Mouse (Mus musculus): Measurements from ENCODE around the gene Camk2g.

DNA sequence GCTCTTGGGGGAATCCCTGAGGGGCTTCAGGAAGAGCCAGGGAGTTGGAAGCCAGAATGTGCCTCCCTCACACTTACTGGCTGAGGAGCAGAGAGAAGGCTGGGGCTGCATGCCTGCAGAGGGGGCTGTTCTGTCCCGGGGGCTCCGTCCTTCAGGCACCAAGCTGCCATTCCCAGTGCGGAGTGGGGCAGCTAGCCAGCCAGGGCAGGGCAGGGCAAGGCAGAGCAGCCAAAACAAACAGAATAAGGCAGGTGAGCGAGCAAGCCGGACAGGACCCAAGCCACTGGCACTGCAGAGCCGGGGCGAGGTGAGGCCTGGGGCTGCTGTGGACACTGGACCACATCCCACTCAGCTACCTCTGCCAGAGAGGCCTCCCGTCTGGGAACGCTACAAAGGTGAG is 52.6 kb downstream of the Camk2g start:
- TF ChIP-seq ZMIZ1 (IDR thresholded peaks at IDR 0.05; ENCODE audit: low read depth, low read length) (no peak), CTCF (conservative IDR thresholded peaks at IDR 0.05 in 1 of 2, IDR thresholded peaks at IDR 0.05 in 1 of 2; ENCODE audit: low read depth in 2 of 2, low read length in 2 of 2) (no peak), POLR2A (IDR thresholded peaks at IDR 0.05; ENCODE audit: low read depth, low read length) (no peak)
